Mouse (Mus musculus): Measurements from ENCODE around the gene Smarcb1. TPM values are rescaled to one million over a fixed set of nuclear protein-coding genes. Genes with fewer than 3 reads are reported as not detected.

Gene Smarcb1
- total and polyA plus RNA-seq, 3 experiments, result 76.2 to 96.0 (median 94.9) TPM

DNA sequence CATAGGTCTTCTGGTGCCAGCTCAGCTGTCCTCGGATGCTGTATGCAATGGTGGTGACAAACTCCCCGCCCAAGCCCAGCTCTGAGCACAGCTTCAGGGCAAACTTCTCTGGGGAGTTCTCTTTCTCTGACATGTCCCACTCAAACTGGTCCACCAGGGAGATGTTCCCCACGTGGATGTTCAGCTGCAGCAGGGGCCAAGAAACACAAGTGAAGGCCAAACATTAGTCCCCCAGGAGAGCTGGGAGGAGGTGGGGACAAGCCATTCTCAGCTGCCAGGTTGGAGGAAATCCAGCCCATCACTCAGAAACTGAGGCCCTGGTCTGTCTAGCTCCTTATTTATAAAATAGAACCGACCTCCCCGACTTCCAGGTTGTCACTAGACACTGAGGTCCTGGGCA lies 17.0 kb downstream of the Smarcb1 start:
- H3K4me3 ChIP-seq (replicated peaks in 1 of 3; ENCODE audit: low read depth in 2 of 3, low read length in 2 of 3, poor library complexity in 1 of 3), result no peak overlapping the region
- in situ Hi-C loops (cut with MboI; ENCODE audit: low pct_ligation_motif_present, low pct_unique_long_range_greater_than_20kb, low sequenced_read_pairs), result no loop called here
- no peak overlapping the region for H3K9ac ChIP-seq (ENCODE audit: insufficient read depth, low read depth)
- no peak overlapping the region for H3K27ac ChIP-seq (ENCODE audit: insufficient read depth, low read depth)
- dilution Hi-C loops (cut with MboI; ENCODE audit: extremely low pct_ligation_motif_present, extremely low pct_unique_long_range_greater_than_20kb, low sequenced_read_pairs), result no loop called here
- H3K4me2 ChIP-seq (ENCODE audit: insufficient read depth, low read depth, poor library complexity, severe bottlenecking), result no peak overlapping the region
- peaks cover 0 to 8% of the 10 kb centered on the region in 2 experiments; a peak in 1 of 4 replicates for H3K4me1 ChIP-seq (ENCODE audit: control insufficient read depth in 1 of 2, insufficient read depth in 2 of 2)
- DNase-seq (ENCODE audit: extremely low read depth), result no peak
- H3K9me3 ChIP-seq (replicated peaks; ENCODE audit: low read length), result no peaks in the 10 kb centered on the region
- no peaks in the 10 kb centered on the region; the same call in 1 of the 2 replicates for H3K79me2 ChIP-seq (replicated peaks; ENCODE audit: control insufficient read depth, extremely low read depth, insufficient read depth, poor library complexity, severe bottlenecking)
- H3K27me3 ChIP-seq (replicated peaks), result no peaks in the 10 kb centered on the region
- H3K36me3 ChIP-seq (replicated peaks in 1 of 2; ENCODE audit: control insufficient read depth in 1 of 2, insufficient read depth in 1 of 2, low read length in 1 of 2), result peaks cover 71 to 90% of the 10 kb centered on the region in 2 experiments
- no peak for TF ChIP-seq MXI1 (IDR thresholded peaks at IDR 0.05; ENCODE audit: low read depth, low read length)
- no peak for TF ChIP-seq KAT2A (IDR thresholded peaks at IDR 0.05; ENCODE audit: insufficient replicate concordance, low read length)
- no peak for TF ChIP-seq NELFE (IDR thresholded peaks at IDR 0.05; ENCODE audit: low read depth, low read length)
- TF ChIP-seq ZKSCAN1 (IDR thresholded peaks at IDR 0.05; ENCODE audit: borderline replicate concordance, low read depth, low read length), result no peak
- TF ChIP-seq NRF1 (IDR thresholded peaks at IDR 0.05; ENCODE audit: low read depth, low read length), result no peak
- no peak for TF ChIP-seq RAD21 (IDR thresholded peaks at IDR 0.05; ENCODE audit: low read depth, low read length)
- no peak for TF ChIP-seq ZC3H11A (IDR thresholded peaks at IDR 0.05; ENCODE audit: low read depth, low read length)
- no peak for TF ChIP-seq MAX (IDR thresholded peaks at IDR 0.05; ENCODE audit: low read length)
- TF ChIP-seq MAFK (IDR thresholded peaks at IDR 0.05; ENCODE audit: insufficient replicate concordance, low read length), result no peak
- no peak for TF ChIP-seq USF2 (conservative IDR thresholded peaks at IDR 0.05; ENCODE audit: low read depth, low read length)
- TF ChIP-seq HCFC1 (IDR thresholded peaks at IDR 0.05; ENCODE audit: low read depth, low read length), result no peak
- TF ChIP-seq UBTF (IDR thresholded peaks at IDR 0.05; ENCODE audit: low read depth, low read length), result no peak

DNA sequence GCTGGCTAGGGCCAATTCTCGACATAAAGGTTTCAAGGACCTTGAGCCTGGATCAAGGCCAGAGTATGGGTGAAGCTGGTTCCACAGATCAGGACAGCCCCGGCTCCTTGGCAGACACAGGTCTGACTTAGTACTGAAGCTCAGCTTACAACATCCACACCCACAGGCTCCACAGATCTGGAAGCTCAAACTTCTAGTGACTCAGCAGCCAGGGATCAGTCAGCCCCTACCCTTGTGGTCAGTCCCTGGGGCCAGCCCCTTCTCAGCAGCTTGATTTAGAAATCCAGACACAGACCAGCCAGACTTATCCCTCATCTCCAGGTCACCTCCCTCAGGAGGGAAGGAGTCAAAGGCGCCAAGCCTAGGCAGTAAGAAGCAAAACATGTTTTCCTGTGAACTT lies 22.6 kb downstream of the Smarcb1 start:
- no peaks in the 10 kb centered on the region; the same call in 1 of the 2 replicates for H3K79me2 ChIP-seq (replicated peaks; ENCODE audit: control insufficient read depth, extremely low read depth, insufficient read depth, poor library complexity, severe bottlenecking)
- no peaks in the 10 kb centered on the region for H3K9me3 ChIP-seq (replicated peaks; ENCODE audit: low read length)
- H3K36me3 ChIP-seq (replicated peaks in 1 of 2; ENCODE audit: control insufficient read depth in 1 of 2, insufficient read depth in 1 of 2, low read length in 1 of 2), result peaks cover 42 to 94% of the 10 kb centered on the region in 2 experiments
- peak overlapping the region; percentile 16; the same call in 1 of the 2 replicates for H3K27ac ChIP-seq (ENCODE audit: insufficient read depth, low read depth)
- TF ChIP-seq MAX (IDR thresholded peaks at IDR 0.05; ENCODE audit: low read length) (no peak), NRF1 (IDR thresholded peaks at IDR 0.05; ENCODE audit: low read depth, low read length) (no peak), MXI1 (IDR thresholded peaks at IDR 0.05; ENCODE audit: low read depth, low read length) (no peak), ELF1 (IDR thresholded peaks at IDR 0.05; ENCODE audit: low read depth, low read length) (no peak), HCFC1 (IDR thresholded peaks at IDR 0.05; ENCODE audit: low read depth, low read length) (no peak), MEF2A (IDR thresholded peaks at IDR 0.05; ENCODE audit: borderline replicate concordance, low read depth, low read length) (no peak), UBTF (IDR thresholded peaks at IDR 0.05; ENCODE audit: low read depth, low read length) (no peak), GABPA (IDR thresholded peaks at IDR 0.05; ENCODE audit: insufficient replicate concordance, low read depth, low read length) (no peak), MYC (IDR thresholded peaks at IDR 0.05; ENCODE audit: low read depth, low read length) (no peak), POLR2A (IDR thresholded peaks at IDR 0.05; ENCODE audit: low read depth, low read length) (no peak), SMC3 (IDR thresholded peaks at IDR 0.05; ENCODE audit: low read depth, low read length) (no peak), IRF4 (IDR thresholded peaks at IDR 0.05; ENCODE audit: low read depth, low read length) (no peak), ZC3H11A (IDR thresholded peaks at IDR 0.05; ENCODE audit: low read depth, low read length) (no peak), CTCF (conservative IDR thresholded peaks at IDR 0.05 in 1 of 2, IDR thresholded peaks at IDR 0.05 in 1 of 2; ENCODE audit: low read depth in 2 of 2, low read length in 2 of 2) (no peak)
- H3K4me3 ChIP-seq (replicated peaks in 1 of 3; ENCODE audit: low read depth in 2 of 3, low read length in 2 of 3, poor library complexity in 1 of 3), result no peak overlapping the region
- no peak for DNase-seq (ENCODE audit: extremely low read depth)
- H3K9ac ChIP-seq (ENCODE audit: insufficient read depth, low read depth), result no peak overlapping the region
- peaks cover 28 to 57% of the 10 kb centered on the region in 2 experiments for H3K4me1 ChIP-seq (ENCODE audit: control insufficient read depth in 1 of 2, insufficient read depth in 2 of 2)
- in situ Hi-C loops (cut with MboI; ENCODE audit: low pct_ligation_motif_present, low pct_unique_long_range_greater_than_20kb, low sequenced_read_pairs) (loop anchor here (5.0 kb wide), 1 partner anchor 38 kb away; the partner anchor contains the start of gene Mmp11), dilution Hi-C loops (cut with MboI; ENCODE audit: extremely low pct_ligation_motif_present, extremely low pct_unique_long_range_greater_than_20kb, low sequenced_read_pairs) (no loop called here)
- H3K27me3 ChIP-seq (replicated peaks), result no peaks in the 10 kb centered on the region
- no peak overlapping the region for H3K4me2 ChIP-seq (ENCODE audit: insufficient read depth, low read depth, poor library complexity, severe bottlenecking)
